Mouse (Mus musculus): ENCODE measurements around the gene Zfp873.
A peak's percentile ranks its signal among the peaks of the same experiment; 100 is the strongest.
"Not testable (repeated sequence)": the region's sequence is repeated elsewhere in the genome, so short reads cannot be mapped to it uniquely, and the experiment has no call there.

The Zfp873 gene

DNA sequence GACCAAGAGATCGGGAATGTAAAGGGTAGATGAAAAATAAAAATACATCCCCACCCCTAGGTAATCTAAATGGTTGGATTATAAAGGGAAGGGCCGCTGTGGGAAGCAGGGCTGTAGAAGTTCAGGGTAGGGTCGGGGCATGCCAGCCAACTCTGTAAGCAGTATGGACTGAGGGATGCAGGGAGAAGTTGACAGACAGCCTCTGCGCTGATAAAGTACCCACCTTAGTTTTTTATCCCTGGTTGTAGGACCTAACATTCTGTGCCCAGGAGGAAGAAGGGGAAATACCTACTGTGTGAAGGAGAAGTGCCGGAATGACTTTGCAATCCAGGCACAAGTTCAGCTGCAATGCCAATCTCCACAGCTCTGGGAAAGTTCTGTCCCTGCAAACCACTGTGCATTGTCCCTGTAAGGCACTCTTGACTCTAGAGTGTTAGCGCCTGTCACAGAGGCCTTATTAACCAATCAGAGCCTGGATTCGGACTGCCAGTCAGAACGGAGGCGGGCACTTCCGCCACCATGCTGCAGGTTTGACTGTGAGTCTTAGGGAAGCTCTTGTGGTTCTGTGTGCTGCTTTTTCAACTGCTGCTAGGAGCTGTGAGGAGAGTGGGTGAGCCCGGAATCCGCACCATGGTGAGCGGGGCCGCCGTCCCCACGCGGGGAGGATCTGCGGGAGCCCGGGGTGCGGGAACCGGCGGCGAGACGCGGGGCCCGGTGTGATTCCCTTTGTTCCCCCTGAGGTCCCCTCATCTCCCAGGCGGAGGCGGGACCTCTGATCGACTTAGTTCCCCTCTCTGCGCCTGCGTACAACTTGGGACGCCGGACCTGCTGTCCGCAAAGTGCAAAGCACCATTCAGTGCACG lies at the start of gene Zfp873:
TSS of gene Zfp873 (plus strand) at position 527 of the 863 bp plus-strand sequence.
- peak; percentile 74 to 85 for DNase-seq (ENCODE audit: low read depth in 1 of 2, low spot score in 2 of 2)

DNA sequence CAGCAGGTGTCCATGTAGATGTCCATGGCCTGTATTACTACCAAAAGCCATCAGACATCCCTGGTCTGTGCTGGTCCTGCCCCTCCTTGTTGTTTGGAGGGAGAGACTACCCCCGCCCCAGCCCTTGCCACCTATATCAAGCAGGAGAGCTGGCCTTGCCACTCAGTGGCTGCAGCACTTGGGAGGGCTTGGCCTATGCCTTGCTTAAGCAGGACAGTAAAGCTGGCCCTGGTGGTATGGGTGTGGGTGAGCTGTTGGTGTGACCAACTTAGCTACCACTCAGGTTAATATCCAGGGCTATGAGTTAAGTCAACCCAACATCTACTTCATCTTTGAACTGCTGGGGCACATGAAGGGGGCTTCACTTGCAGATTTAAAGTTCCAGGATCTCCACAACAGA lies 44.7 kb upstream of the Zfp873 start:
- DNase-seq (ENCODE audit: low read depth in 1 of 2, low spot score in 2 of 2), result not testable (repeated sequence)

DNA sequence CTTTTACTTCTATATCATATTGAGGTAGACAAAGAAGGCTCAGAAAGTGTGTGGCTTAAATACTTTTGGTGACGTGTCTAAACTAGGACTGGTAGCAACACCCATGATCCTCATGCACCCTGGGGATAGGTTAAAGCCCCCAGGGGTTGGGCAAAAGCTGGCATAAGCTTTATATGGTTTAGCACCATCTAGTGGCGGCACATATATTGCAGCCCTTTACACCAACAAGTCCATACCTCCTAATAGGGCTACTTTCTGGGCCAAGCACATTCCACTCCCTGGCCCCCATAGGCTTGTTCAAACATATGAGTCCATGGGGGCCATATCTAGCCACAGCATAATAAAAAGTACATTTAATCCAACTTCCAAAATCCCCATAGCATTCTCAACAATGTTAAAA lies 43.1 kb upstream of the Zfp873 start:
- DNase-seq (ENCODE audit: low read depth in 1 of 2, low spot score in 2 of 2), result peak in 1 of 2 experiments; percentile 18

DNA sequence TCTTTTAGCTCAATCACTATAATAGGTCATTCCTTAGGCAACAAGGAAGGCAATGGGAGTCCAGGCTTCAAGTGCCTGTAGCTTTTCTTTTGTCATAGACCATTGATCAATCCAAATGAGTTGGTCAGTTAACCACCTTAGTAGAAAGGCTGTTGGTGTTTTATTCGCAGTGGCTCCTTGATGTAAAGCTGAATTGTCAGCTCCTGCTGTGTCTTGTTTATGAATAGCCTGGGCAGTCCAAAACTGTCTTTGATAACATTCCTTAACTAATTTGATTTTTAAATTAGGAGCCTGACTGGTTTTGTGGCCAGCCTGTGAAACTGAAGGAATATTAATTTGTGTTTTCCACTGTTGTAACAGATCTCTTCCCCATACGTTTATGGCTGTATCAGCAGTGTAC lies 5.7 kb upstream of the Zfp873 start:
- DNase-seq (ENCODE audit: low read depth in 1 of 2, low spot score in 2 of 2), result no peak

DNA sequence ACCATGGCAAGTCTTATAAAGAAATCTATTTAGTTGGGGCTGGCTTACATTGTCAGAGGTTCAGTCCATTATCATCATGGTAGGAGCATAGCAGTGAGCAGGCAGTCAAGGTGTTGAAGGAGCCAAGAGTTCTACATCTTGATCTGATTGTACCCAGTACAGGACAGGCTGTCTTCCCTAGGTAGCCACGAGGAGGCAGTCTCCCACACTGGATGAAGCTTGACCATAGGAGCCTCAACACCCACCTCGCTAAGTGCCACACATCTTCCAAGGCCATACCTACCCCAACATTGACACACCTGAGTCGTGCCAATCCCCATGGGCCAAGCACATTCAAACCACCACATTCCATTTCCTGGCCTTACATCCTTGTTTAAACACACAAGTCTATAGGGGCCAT lies 1.3 kb upstream of the Zfp873 start:
- DNase-seq (ENCODE audit: low read depth in 1 of 2, low spot score in 2 of 2), result no peak

DNA sequence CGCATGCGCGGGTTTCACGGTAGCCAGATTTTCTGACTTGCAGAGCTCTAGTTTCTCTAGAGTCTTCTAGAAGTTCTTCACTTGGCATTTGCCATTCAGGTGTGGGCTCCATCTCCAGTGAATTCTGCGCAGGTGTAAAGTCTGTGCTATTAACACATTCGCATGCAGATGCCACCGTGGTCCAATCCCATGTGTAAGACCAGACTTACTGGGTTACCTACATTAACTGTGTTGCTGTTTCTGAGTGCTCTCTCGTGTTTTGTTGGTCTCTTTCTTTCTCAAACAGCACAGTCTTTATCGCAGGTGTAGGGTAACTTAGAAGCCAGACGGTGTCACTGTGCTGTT lies 509 bp downstream of the Zfp873 start:
- not testable (repeated sequence) for DNase-seq (ENCODE audit: low read depth in 1 of 2, low spot score in 2 of 2)

DNA sequence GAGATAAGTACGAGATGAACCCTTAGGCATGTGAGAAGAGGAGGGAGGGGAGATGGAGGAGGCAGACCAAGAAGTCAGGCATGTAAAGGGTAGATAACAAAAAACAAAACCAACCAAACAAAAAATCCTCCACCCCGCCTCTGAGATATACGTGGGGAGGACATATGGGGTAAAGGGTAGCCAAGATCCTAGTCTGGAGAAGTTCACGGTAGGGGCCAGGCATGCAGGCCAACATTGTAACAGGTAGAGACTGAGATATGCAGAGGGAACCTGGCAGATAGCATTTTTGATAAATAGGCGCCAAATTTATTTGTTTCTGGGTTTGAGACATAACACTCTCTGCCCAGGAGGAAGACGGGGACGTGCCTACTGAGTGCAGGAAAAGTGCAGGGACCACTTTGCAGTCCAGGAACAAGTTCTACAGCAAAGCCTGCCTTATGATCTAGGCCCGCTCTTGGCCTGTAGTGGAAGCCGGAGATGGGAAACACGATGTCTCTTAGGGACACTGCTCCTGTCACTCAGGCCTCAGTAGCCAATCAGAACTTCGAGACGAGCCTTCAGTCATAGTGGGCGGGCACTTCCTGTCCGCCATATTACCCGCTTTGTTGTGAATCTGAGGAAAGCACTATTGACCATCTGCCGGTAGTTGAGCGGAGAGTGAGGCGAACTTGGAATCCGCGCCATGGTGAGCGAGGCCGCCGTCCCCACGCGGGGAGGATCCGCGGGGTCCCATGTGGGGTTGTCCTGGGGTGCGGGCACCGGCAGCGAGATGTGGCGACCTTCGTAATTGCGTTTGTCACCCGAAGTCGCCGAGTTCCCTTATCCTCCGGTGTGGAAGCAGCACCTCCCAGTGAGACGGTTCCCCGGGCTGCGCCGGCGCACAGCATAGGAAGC lies 35.1 kb downstream of the Zfp873 start, which contains the start of gene BC024063:
TSS of gene BC024063 (plus strand) at position 626 of the 894 bp plus-strand sequence.
- peak in 1 of 2 experiments; percentile 12 for DNase-seq (ENCODE audit: low read depth in 1 of 2, low spot score in 2 of 2)

DNA sequence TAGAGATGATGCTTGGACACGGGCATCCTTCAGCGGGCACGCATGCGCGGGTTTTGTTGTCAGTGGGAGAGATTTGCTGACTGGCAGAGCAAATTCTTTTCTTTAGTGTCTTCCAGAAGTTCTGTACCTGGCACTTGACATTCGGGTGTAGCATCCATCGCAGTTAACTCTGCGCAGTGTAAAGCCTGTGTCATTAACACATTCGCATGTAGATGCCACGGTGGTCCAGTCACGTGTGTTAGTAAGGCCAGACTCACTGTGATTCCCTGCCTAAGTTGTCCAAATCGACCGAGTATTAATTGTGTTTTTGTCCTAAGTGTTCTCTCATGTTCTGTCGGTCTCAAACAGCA lies 35.7 kb downstream of the Zfp873 start:
- DNase-seq (ENCODE audit: low read depth in 1 of 2, low spot score in 2 of 2), result not testable (repeated sequence)
